Mouse (Mus musculus): ENCODE measurements at regions not wholly inside any gene's neighbourhood (a gene's known extent, or its start where the extent isn't known, plus 50 kb on each side); places are given as distances from the start of the nearest gene placed in this dataset.

DNA sequence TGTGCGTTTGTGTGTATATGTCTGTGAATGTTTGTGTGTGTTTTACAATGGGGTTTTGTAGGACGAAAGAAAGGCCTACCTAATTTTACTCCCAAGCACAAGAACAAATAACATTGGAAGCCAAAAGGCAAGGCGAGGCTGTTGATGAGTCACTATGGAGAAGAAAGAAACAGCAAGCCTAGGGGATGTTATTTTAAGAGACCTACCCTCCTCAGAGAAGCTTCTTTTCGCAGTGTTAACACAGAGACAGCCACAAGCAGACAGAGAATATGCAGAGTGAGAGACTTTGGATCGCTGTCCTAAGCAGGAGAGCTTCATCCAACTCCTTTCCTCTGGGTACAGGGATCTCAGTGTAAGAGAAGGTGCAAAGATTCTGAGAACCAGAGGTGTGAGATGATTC, 57.3 kb upstream of the Frmd4a start:
- TF ChIP-seq TBP (conservative IDR thresholded peaks at IDR 0.05; ENCODE audit: low read depth, low read length) (no peak), EP300 (IDR thresholded peaks at IDR 0.05; ENCODE audit: low read length) (no peak), MEF2A (IDR thresholded peaks at IDR 0.05; ENCODE audit: borderline replicate concordance, low read depth, low read length) (no peak), POLR2AphosphoS2 (IDR thresholded peaks at IDR 0.05; ENCODE audit: low read depth, low read length) (no peak), POLR2A (IDR thresholded peaks at IDR 0.05; ENCODE audit: low read depth, low read length) (no peak), HCFC1 (IDR thresholded peaks at IDR 0.05; ENCODE audit: low read depth, low read length) (no peak), CHD2 (IDR thresholded peaks at IDR 0.05; ENCODE audit: low read length) (no peak), CTCF (conservative IDR thresholded peaks at IDR 0.05 in 1 of 2, IDR thresholded peaks at IDR 0.05 in 1 of 2; ENCODE audit: low read depth in 2 of 2, low read length in 2 of 2) (no peak), ZKSCAN1 (IDR thresholded peaks at IDR 0.05; ENCODE audit: borderline replicate concordance, low read depth, low read length) (no peak), ZC3H11A (IDR thresholded peaks at IDR 0.05; ENCODE audit: low read depth, low read length) (no peak), MXI1 (IDR thresholded peaks at IDR 0.05; ENCODE audit: low read depth, low read length) (no peak), MAZ (IDR thresholded peaks at IDR 0.05; ENCODE audit: low read depth, low read length) (no peak)

All from CH12.LX (cell line).